Mouse (Mus musculus) heart, embryonic 11.5 days (tissue): ENCODE data around the gene Foxd2. TPM values are rescaled to one million over a fixed set of nuclear protein-coding genes. Genes with fewer than 3 reads are reported as not detected.

Experiments
- ATAC-seq: fragments of 200-750 bp; cut with Nextera tagmentation; replicated peaks from 2 replicates; pipeline ENCODE4 v1.8.0; 2017; ENCODE audit warnings: moderate library complexity; ENCODE audit not compliant: insufficient number of reproducible peaks, low FRiP score, low TSS enrichment
- H3K27ac ChIP-seq: fragments of 300-500 bp; sonication (generic); 2 replicates; pipeline ENCODE4 v1.5.1; 2014; ENCODE audit warnings: mild to moderate bottlenecking, low read depth, low read length
- H3K27me3 ChIP-seq: fragments of 300-500 bp; sonication (generic); 2 replicates; pipeline ENCODE4 v1.6.1; 2014; ENCODE audit warnings: mild to moderate bottlenecking, low read length, mixed read lengths; ENCODE audit not compliant: control insufficient read depth, insufficient read depth
- H3K36me3 ChIP-seq: fragments of 300-500 bp; sonication (generic); 2 replicates; pipeline ENCODE4 v1.6.1; 2014; ENCODE audit warnings: mild to moderate bottlenecking, low read length, moderate library complexity, mixed read lengths; ENCODE audit not compliant: control insufficient read depth, insufficient read depth
- H3K4me1 ChIP-seq: fragments of 300-500 bp; sonication (generic); 2 replicates; pipeline ENCODE4 v1.6.1; 2014; ENCODE audit warnings: low read length; ENCODE audit not compliant: control insufficient read depth, insufficient read depth
- H3K4me2 ChIP-seq: fragments of 300-500 bp; sonication (generic); 2 replicates; pipeline ENCODE4 v1.6.1; 2014; ENCODE audit warnings: mild to moderate bottlenecking, moderate library complexity
- H3K4me3 ChIP-seq: fragments of 300-500 bp; sonication (generic); 2 replicates; pipeline ENCODE4 v1.5.1; 2014; ENCODE audit warnings: low read depth, low read length
- H3K9ac ChIP-seq: fragments of 300-500 bp; sonication (generic); 2 replicates; pipeline ENCODE4 v1.6.1; 2014; ENCODE audit warnings: mild to moderate bottlenecking, low read depth, low read length, moderate library complexity
- H3K9me3 ChIP-seq: fragments of 300-500 bp; sonication (generic); replicated peaks from 2 replicates; pipeline ENCODE4 v1.6.1; 2016; ENCODE audit warnings: low read length; ENCODE audit not compliant: control insufficient read depth
- WGBS: fragments of 180-500 bp; shearing (Covaris S2); extraction: QIAGEN DNeasy Blood & Tissue Kit; methylation state at CpG from one replicate; pipeline ENCODE4 v1.1.7; 2014; ENCODE audit not compliant: insufficient replicate concordance; 5-methylcytosine and 5-hydroxymethylcytosine counted together
- polyA plus RNA-seq: library from polyadenylated mRNA; unstranded; fragments of >200 nt; fragmentation: Nextera tagmentation; extraction: Ambion mirVana; gene quantifications from 2 replicates; pipeline ENCODE4 v1.2.1, GENCODE M21; 2014

Gene Foxd2
- polyA plus RNA-seq: 0.14 and 0.17 TPM in 2 replicates

DNA sequence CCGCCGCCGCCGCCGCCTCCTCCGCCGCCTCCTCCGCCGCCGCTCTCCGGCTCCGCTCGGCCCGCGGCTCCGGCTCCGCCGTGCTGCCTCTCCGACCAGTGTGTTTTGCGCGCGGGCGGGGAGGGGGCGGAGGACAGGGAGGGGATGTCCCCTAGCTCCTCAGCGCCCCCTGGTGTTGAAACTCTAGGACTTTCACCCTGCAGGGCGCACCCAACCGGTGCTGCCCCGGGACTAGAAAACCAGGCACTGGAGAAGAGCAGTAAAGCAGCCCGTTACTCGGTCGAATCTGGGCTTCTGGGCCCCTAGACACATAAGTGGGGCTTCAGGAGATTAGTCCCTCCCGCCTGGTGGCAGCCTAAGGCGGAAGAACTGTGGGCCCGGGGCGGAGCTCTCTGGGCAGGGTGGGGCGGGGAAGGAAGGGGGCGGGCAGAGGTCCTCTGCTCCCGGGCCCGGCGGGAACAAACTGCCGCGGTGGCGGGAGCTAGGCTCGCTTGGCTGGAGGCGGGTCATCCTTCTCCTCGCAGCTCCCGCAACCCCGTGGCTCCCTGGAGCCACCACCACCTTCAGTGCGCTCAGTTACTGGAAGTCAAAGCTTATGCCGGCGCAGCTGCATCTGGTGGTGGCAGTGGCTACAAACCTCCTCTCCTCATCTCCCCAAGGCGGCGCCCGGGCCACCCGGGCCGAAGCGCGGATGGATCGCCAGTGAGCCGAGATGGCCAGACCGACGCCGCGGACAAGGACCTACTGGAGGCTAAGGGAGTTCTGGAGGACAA is at the start of gene Foxd2:
Gene Foxd2 (minus strand): TSS at position 45 of the 773 bp plus-strand sequence.
- Histone ChIP-seq H3K27ac (no peak within 1 kb of the TSS), H3K4me2 (peak within 1 kb of the TSS; percentile 74), H3K9ac (peak within 1 kb of the TSS; percentile 29; the same call in 1 of the 2 replicates), H3K9me3 (no peaks in the 10 kb centered on the region), H3K4me1 (no peaks in the 10 kb centered on the region; the same call in 1 of the 2 replicates), H3K36me3 (no peaks in the 10 kb centered on the region), H3K27me3 (peaks cover 96% of the 10 kb centered on the region), H3K4me3 (peak within 1 kb of the TSS; percentile 57)
- peak; percentile 87 for ATAC-seq
- WGBS: under 1% methylated on average over 62 of the region's 64 CpGs

DNA sequence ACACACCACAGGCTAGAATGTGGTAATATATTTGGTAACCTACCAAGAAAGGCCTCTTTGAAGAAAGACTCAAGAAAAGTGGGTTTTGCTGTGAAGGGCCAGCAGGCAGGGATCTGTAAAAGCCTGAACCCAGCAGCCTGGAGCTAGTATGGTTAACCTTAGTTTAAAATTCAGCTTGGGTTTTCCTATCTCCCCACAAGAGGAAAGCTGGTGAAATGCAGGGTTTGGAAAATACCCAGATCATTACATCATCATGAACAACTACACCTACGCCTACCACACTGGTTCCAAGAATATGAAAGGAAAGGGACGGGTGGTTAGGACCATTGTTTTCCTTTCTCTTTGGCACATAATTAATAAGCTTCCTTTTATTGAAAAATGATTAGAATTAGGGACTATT is 49.6 kb upstream of the Foxd2 start:
- H3K4me1 ChIP-seq: 0 out of 2 replicates have a peak, but pooled peaks cover 3% of the 10 kb centered on the region
- ATAC-seq: no peak
- WGBS: 73% methylated on average over 2 of the region's 2 CpGs

DNA sequence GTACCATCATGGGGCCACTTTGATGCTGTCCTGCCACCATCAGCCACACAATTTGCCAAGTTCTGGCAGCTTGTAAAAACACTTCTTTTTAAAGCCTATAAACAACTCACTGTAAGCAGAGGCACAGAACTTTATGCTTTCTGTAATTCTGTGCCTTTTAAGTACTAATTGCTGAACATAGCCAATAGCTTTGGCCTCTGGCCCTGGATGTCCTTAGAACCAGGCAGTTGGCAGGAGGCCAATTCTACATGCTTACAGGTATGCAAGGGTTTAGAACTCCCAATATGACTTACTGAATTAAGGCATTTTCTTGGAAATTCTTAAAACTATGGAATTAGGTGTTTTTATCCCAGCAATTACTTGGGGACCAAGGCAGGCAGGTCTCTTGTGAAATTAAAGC is 48.7 kb upstream of the Foxd2 start:
- Histone ChIP-seq H3K27ac (no peak overlapping the region), H3K4me1 (0 out of 2 replicates have a peak, but pooled peaks cover 3% of the 10 kb centered on the region), H3K9ac (no peak overlapping the region), H3K9me3 (no peaks in the 10 kb centered on the region), H3K4me3 (no peak overlapping the region), H3K27me3 (no peaks in the 10 kb centered on the region), H3K36me3 (no peaks in the 10 kb centered on the region), H3K4me2 (no peak overlapping the region)
- ATAC-seq: no peak

More for the DNA sequence above, 49.6 kb upstream of the Foxd2 start:
- H3K27me3 ChIP-seq: no peaks in the 10 kb centered on the region
- no peaks in the 10 kb centered on the region for H3K9me3 ChIP-seq
- H3K4me3 ChIP-seq: no peak overlapping the region
- H3K4me2 ChIP-seq: no peak overlapping the region
- H3K27ac ChIP-seq: no peak overlapping the region
- H3K36me3 ChIP-seq: no peaks in the 10 kb centered on the region
- no peak overlapping the region for H3K9ac ChIP-seq

DNA sequence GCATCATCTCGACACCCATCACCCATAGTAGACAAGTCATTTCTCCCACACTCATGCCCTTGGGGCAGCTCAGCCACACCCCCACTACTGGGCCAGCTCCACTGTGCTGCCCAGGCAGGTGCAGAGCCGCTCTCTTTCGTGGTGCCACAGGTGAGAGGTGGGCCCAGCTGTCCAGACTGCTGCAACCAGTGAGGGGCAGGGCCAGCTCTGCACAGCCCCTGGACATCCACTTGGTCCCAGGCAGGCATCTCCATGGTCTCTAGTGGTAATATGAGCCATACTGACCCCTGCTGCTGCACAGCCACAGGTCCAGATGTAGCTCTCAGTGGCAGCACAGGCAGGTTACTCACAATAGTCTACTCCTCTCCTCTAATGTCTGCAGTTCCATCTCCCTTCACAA is 44.5 kb upstream of the Foxd2 start:
- Histone ChIP-seq H3K9ac (no peak overlapping the region), H3K27me3 (no peaks in the 10 kb centered on the region), H3K36me3 (no peaks in the 10 kb centered on the region), H3K27ac (no peak overlapping the region), H3K4me1 (no peaks in the 10 kb centered on the region), H3K4me2 (no peak overlapping the region), H3K4me3 (no peak overlapping the region), H3K9me3 (no peaks in the 10 kb centered on the region)
- 66% methylated on average over 3 of the region's 3 CpGs for WGBS
- no peak for ATAC-seq

DNA sequence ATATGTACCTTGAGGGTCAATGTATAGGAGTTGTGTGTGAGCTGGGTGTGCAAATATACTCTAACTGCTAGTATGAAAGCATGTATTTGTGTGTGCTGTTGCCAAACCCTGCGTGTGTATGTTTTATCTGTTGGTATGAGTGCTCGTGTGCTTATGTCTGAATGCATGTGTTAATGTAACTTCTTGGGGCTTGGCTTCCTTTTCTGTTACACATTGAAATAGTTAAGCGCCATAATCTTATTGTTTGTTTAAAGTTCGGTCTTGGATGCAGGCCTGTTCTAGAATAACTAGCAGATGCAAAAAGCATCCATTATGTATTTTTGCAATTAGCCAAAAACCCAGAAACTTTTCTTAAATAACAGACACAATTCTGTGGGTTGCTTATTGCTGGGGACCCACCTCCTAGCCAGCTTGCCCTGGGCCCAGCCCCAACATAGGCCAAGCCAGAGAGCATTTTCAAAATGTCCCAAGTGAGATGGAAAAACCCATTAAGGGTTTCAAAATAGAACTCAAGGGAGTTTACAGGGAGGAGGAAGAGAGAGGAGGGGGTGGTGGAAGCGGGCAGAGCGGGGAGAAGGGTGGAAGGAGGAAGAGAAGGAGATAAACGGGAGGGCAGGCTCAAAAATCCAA is 39.3 kb upstream of the Foxd2 start:
- H3K4me2 ChIP-seq: no peak overlapping the region
- 49% methylated on average over 7 of the region's 7 CpGs for WGBS
- H3K4me1 ChIP-seq: no peaks in the 10 kb centered on the region
- no peaks in the 10 kb centered on the region for H3K9me3 ChIP-seq
- ATAC-seq: no peak
- no peaks in the 10 kb centered on the region for H3K36me3 ChIP-seq
- H3K4me3 ChIP-seq: no peak overlapping the region
- no peak overlapping the region for H3K27ac ChIP-seq
- H3K9ac ChIP-seq: no peak overlapping the region
- H3K27me3 ChIP-seq: peaks cover 8% of the 10 kb centered on the region

DNA sequence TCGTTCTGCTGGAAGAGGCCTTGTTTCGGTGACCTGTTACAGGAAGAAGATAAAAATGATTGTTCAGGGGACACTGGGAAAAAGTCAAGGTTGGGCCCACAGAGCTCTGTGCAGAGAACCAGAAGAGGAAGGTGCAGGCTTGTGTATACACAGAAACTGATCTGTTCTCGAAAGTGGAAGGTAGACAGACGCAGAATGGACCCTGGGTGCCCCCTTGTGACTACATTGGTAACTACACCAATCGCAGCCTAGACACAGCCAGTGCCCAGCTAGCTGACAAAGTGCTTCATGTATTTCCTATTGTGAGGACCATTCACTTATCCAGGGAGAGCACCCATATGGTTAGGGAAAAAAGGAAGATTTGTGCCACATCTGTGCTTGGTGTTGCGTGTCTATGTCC is 38.7 kb upstream of the Foxd2 start:
- WGBS: 31% methylated on average over 6 of the region's 6 CpGs
- H3K9me3 ChIP-seq: no peaks in the 10 kb centered on the region
- no peak for ATAC-seq

DNA sequence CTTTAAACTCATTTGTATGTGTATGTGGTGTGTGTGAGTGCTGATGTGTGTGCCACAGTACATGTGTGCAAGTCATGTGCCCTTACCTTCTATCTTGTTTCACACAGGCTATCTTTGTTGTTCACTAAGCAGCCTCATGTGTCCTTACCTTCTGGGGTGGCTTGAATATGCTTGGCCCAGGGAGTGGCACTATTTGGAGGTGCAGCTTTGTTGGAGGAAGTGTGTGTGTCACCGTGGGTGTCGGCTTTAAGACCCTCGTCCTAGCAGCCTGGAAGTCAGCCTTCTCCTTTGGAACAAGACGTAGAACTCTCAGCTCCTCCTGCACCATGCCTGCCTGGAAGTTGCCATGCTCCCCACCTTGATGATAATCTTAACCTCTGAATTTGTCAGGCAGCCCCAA is 37.7 kb upstream of the Foxd2 start:
- Histone ChIP-seq H3K27ac (no peak overlapping the region), H3K9ac (no peak overlapping the region), H3K27me3 (peaks cover 8% of the 10 kb centered on the region), H3K4me3 (no peak overlapping the region), H3K4me1 (no peaks in the 10 kb centered on the region), H3K4me2 (no peak overlapping the region), H3K36me3 (no peaks in the 10 kb centered on the region), H3K9me3 (no peaks in the 10 kb centered on the region)
- WGBS: 78% methylated on average over 4 of the region's 4 CpGs
- ATAC-seq: no peak

More for the DNA sequence above, 38.7 kb upstream of the Foxd2 start:
- no peaks in the 10 kb centered on the region for H3K4me1 ChIP-seq
- H3K27me3 ChIP-seq: peaks cover 8% of the 10 kb centered on the region
- no peak overlapping the region for H3K4me3 ChIP-seq
- no peak overlapping the region for H3K27ac ChIP-seq
- H3K4me2 ChIP-seq: no peak overlapping the region
- H3K9ac ChIP-seq: no peak overlapping the region
- no peaks in the 10 kb centered on the region for H3K36me3 ChIP-seq

DNA sequence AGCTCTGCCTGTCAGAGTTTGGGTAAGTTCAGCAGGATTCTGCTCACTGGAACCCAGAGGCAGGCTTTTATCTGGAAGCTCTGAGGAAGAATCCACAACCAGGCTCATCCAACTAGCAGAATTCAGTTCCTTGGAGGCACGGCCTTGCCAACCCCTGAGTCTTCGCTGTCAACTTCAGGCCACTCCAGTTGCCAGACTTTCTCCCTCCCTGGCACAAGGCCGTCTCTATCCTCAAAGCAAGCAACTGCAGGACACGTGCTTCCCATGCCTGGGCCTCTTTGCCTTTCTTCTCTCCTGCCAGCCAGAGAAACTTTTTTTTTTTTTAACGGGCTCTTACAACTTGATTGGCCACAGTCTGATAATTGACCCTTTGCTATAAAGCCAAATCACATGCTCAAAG is 36.3 kb upstream of the Foxd2 start:
- H3K9ac ChIP-seq: no peak overlapping the region
- H3K9me3 ChIP-seq: no peaks in the 10 kb centered on the region
- H3K4me2 ChIP-seq: no peak overlapping the region
- peaks cover 12% of the 10 kb centered on the region for H3K27me3 ChIP-seq
- ATAC-seq: no peak
- no peaks in the 10 kb centered on the region for H3K4me1 ChIP-seq
- H3K36me3 ChIP-seq: no peaks in the 10 kb centered on the region
- no peak overlapping the region for H3K4me3 ChIP-seq
- 42% methylated on average over 5 of the region's 5 CpGs for WGBS
- no peak overlapping the region for H3K27ac ChIP-seq
